Mouse (Mus musculus) kidney, adult 2 months (tissue): ENCODE measurements at regions not wholly inside any gene's neighbourhood (a gene's known extent, or its start where the extent isn't known, plus 50 kb on each side); places are given as distances from the start of the nearest gene placed in this dataset.

Experiments used
- CTCF ChIP-seq: fragments of 200-500 bp; conservative IDR thresholded peaks from 2 replicates; pipeline ENCODE4 v1.5.1; 2011; ENCODE audit warnings: low read depth, mild to moderate bottlenecking, control low read depth, low read length, moderate library complexity, mixed read lengths; ENCODE audit not compliant: insufficient read depth, insufficient read length
- POLR2A ChIP-seq: fragments of 200-500 bp; IDR thresholded peaks from one replicate; pipeline ENCODE4 v1.6.1; 2011; ENCODE audit warnings: low read depth, low read length, control low read depth

- TF ChIP-seq CTCF: no peak
- TF ChIP-seq POLR2A: no peak
Observed at GRCm38 (mm10) chr4:124217206-124217605, 299.4 kb upstream of the 4930535I16Rik start.
